Mouse (Mus musculus) G1E (cell line): ENCODE results near the gene Csgalnact2.

ENCODE experiments used
- CTCF ChIP-seq: IDR thresholded peaks from 2 replicates; pipeline ENCODE4 v1.5.1; 2012; ENCODE audit warnings: low read depth, low read length, inconsistent platforms, mixed read lengths
- GATA1 ChIP-seq: IDR thresholded peaks from 2 replicates; pipeline ENCODE4 v1.6.1; 2012; ENCODE audit warnings: borderline replicate concordance, low read length, inconsistent platforms, mixed read lengths
- GATA2 ChIP-seq: IDR thresholded peaks from 2 replicates; pipeline ENCODE4 v1.6.1; 2012; ENCODE audit warnings: low read depth, low read length, inconsistent platforms, borderline replicate concordance
- POLR2AphosphoS5 ChIP-seq: IDR thresholded peaks from 2 replicates; pipeline ENCODE4 v1.6.1; 2012; ENCODE audit warnings: low read depth, low read length, inconsistent platforms; ENCODE audit not compliant: insufficient replicate concordance
- TAL1 ChIP-seq: conservative IDR thresholded peaks from 2 replicates; pipeline ENCODE4 v1.6.1; 2012; ENCODE audit warnings: low read depth, low read length, inconsistent platforms, mixed read lengths

GRCm38 (mm10) chr6:118078751-118079150 is 60.2 kb downstream of the Csgalnact2 start:
- no peak for TF ChIP-seq CTCF
- no peak for TF ChIP-seq GATA1
- TF ChIP-seq TAL1, result no peak
- no peak for TF ChIP-seq GATA2
- no peak for TF ChIP-seq POLR2AphosphoS5
